Mouse (Mus musculus) layer of hippocampus, postnatal 25 days (tissue): Measurements from ENCODE around the gene Cntd1. TPM values are rescaled to one million over a fixed set of nuclear protein-coding genes. Genes with fewer than 3 reads are reported as not detected.

ENCODE experiments used
- DNase-seq, 2 experiments: peaks; one replicate each; pipeline ENCODE4 v3.0.0; 2022; ENCODE audit warnings: mixed read lengths in 2 of 2, low spot score in 1 of 2; ENCODE audit errors: extremely low spot score in 1 of 2
- total RNA-seq, 2 experiments: library from RNA; stranded (reverse); gene quantifications; 2 replicates each; pipeline ENCODE4 v1.2.3; 2021

Gene Cntd1
- under 1 TPM; 0.25 to 0.35 TPM for total RNA-seq

GRCm38 (mm10) chr11:101278223-101279192, at the start of gene Cntd1, which contains the start of gene Coa3:
Gene Cntd1 (plus strand): TSS chr11:101279012.
Gene Coa3 (minus strand): TSS chr11:101279114.
- DNase-seq, result peak; percentile 68 to 71

GRCm38 (mm10) chr11:101229361-101229900, 49.4 kb upstream of the Cntd1 start:
- peak in 1 of 2 experiments; percentile 28 for DNase-seq

- DNase-seq, result no peak
Measured at GRCm38 (mm10) chr11:101230061-101230511, 48.7 kb upstream of the Cntd1 start.

GRCm38 (mm10) chr11:101230526-101230925, 48.3 kb upstream of the Cntd1 start:
- no peak for DNase-seq

GRCm38 (mm10) chr11:101230991-101231871, 47.6 kb upstream of the Cntd1 start:
- no peak for DNase-seq

- DNase-seq, result no peak
Measured at GRCm38 (mm10) chr11:101232010-101232839, 46.6 kb upstream of the Cntd1 start.

- no peak for DNase-seq
Measured at GRCm38 (mm10) chr11:101233240-101233639, 45.6 kb upstream of the Cntd1 start.

- DNase-seq, result no peak
Measured at GRCm38 (mm10) chr11:101234124-101234523, 44.7 kb upstream of the Cntd1 start.

- DNase-seq, result no peak
Measured at GRCm38 (mm10) chr11:101235429-101235828, 43.4 kb upstream of the Cntd1 start.

GRCm38 (mm10) chr11:101236782-101237181, 42.0 kb upstream of the Cntd1 start:
- no peak for DNase-seq

GRCm38 (mm10) chr11:101238071-101238647, 40.7 kb upstream of the Cntd1 start:
- peak in 1 of 2 experiments; percentile 29 for DNase-seq

GRCm38 (mm10) chr11:101245071-101245470, 33.7 kb upstream of the Cntd1 start:
- no peak for DNase-seq

- DNase-seq, result peak in 1 of 2 experiments; percentile 46
Measured at GRCm38 (mm10) chr11:101245855-101246701, 32.7 kb upstream of the Cntd1 start, which contains the start of gene Ramp2. Gene Ramp2 (plus strand): TSS chr11:101246028.

- no peak for DNase-seq
Measured at GRCm38 (mm10) chr11:101246702-101247012, 32.2 kb upstream of the Cntd1 start.

- DNase-seq, result no peak
Measured at GRCm38 (mm10) chr11:101247521-101248030, 31.2 kb upstream of the Cntd1 start.

- DNase-seq, result peak; percentile 41 to 75
Measured at GRCm38 (mm10) chr11:101248258-101248994, 30.4 kb upstream of the Cntd1 start.

GRCm38 (mm10) chr11:101251031-101251430, 27.8 kb upstream of the Cntd1 start:
- DNase-seq, result no peak
